Mouse (Mus musculus): Measurements from ENCODE around the gene Pdia3. TPM values are rescaled to one million over a fixed set of nuclear protein-coding genes. Genes with fewer than 3 reads are reported as not detected.

The Pdia3 gene
- polyA plus RNA-seq, 2 experiments, result 95.7 to 188 TPM

DNA sequence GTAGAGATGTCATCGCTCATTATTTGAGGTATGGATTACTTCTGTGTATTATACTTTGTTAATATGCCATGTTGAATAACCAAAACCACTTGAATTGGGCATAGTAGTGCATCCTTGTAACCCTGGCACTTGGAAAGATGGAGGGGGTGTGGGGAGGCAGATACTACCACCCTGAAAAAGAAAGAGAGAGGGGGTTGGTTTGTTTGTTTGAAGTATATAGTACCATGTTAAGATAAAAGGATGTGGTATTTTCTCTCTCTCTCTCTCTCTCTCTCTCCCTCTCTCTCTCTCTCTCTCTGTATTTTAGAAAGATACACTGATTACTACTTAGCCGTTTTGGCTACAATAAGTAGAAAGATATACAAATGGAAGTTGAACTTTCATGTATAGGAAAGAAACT lies 12.3 kb downstream of the Pdia3 start:
- H3K36me3 ChIP-seq (replicated peaks; ENCODE audit: control insufficient read depth, insufficient read depth, low read depth), result peaks cover 56% of the 10 kb centered on the region
- no peak for TF ChIP-seq EP300 (IDR thresholded peaks at IDR 0.05; ENCODE audit: low read depth)
- TF ChIP-seq CTCF (IDR thresholded peaks at IDR 0.05; ENCODE audit: low read depth), result no peak

GRCm38 (mm10) chr2:121434854-121435253 lies 21.3 kb downstream of the Pdia3 start:
- H3K9ac ChIP-seq (replicated peaks), result no peak overlapping the region

More for the DNA sequence above, 12.3 kb downstream of the Pdia3 start:
- ATAC-seq (ENCODE audit: insufficient read depth), result no peak
- H3K9me3 ChIP-seq (ENCODE audit: control insufficient read depth, low read length), result no peaks in the 10 kb centered on the region
- no peak overlapping the region for H3K4me3 ChIP-seq (ENCODE audit: insufficient read depth in 1 of 2, low read depth in 2 of 2, low read length in 2 of 2)
- H3K27ac ChIP-seq, result no peak overlapping the region
- H3K4me2 ChIP-seq (ENCODE audit: low read depth), result no peak overlapping the region
- no peak overlapping the region for H3K9ac ChIP-seq (replicated peaks)
- no peaks in the 10 kb centered on the region for H3K27me3 ChIP-seq (ENCODE audit: control insufficient read depth, insufficient read depth, low read length)
- DNase-seq (ENCODE audit: low read depth in 3 of 3, low spot score in 3 of 3), result no peak
- no peaks in the 10 kb centered on the region for H3K4me1 ChIP-seq (replicated peaks; ENCODE audit: control insufficient read depth in 2 of 2, insufficient read depth in 2 of 2, low read length in 1 of 2)
- 85% methylated on average over 2 of the region's 2 CpGs for WGBS (ENCODE audit: insufficient replicate concordance)

GRCm38 (mm10) chr2:121439746-121440145 lies 26.2 kb downstream of the Pdia3 start:
- DNase-seq (ENCODE audit: low read depth in 3 of 3, low spot score in 3 of 3) (no peak), ATAC-seq (ENCODE audit: insufficient read depth) (no peak)
- Histone ChIP-seq H3K9ac (replicated peaks) (no peak overlapping the region), H3K9me3 (ENCODE audit: control insufficient read depth, low read length) (no peaks in the 10 kb centered on the region), H3K36me3 (replicated peaks; ENCODE audit: control insufficient read depth, insufficient read depth, low read depth) (peaks cover 29% of the 10 kb centered on the region), H3K4me2 (ENCODE audit: low read depth) (no peak overlapping the region), H3K4me1 (replicated peaks; ENCODE audit: control insufficient read depth in 2 of 2, insufficient read depth in 2 of 2, low read length in 1 of 2) (peaks cover 4 to 5% of the 10 kb centered on the region in 2 experiments; a peak in 3 of 4 replicates), H3K27me3 (ENCODE audit: control insufficient read depth, insufficient read depth, low read length) (peaks cover 3% of the 10 kb centered on the region), H3K4me3 (ENCODE audit: insufficient read depth in 1 of 2, low read depth in 2 of 2, low read length in 2 of 2) (no peak overlapping the region), H3K27ac (no peak overlapping the region)
- WGBS (ENCODE audit: insufficient replicate concordance), result 60% methylated on average over 4 of the region's 4 CpGs
- TF ChIP-seq CTCF (IDR thresholded peaks at IDR 0.05; ENCODE audit: low read depth) (no peak), EP300 (IDR thresholded peaks at IDR 0.05; ENCODE audit: low read depth) (no peak)

More at GRCm38 (mm10) chr2:121434854-121435253, 21.3 kb downstream of the Pdia3 start:
- no peaks in the 10 kb centered on the region for H3K27me3 ChIP-seq (ENCODE audit: control insufficient read depth, insufficient read depth, low read length)
- H3K4me1 ChIP-seq (replicated peaks; ENCODE audit: control insufficient read depth in 2 of 2, insufficient read depth in 2 of 2, low read length in 1 of 2), result no peaks in the 10 kb centered on the region
- peaks cover 71% of the 10 kb centered on the region for H3K36me3 ChIP-seq (replicated peaks; ENCODE audit: control insufficient read depth, insufficient read depth, low read depth)
- no peak overlapping the region for H3K4me2 ChIP-seq (ENCODE audit: low read depth)
- no peak for ATAC-seq (ENCODE audit: insufficient read depth)
- no peak overlapping the region for H3K4me3 ChIP-seq (ENCODE audit: insufficient read depth in 1 of 2, low read depth in 2 of 2, low read length in 2 of 2)
- no peaks in the 10 kb centered on the region for H3K9me3 ChIP-seq (ENCODE audit: control insufficient read depth, low read length)
- peak; percentile 51; the same call in 1 of the 2 replicates for TF ChIP-seq CTCF (IDR thresholded peaks at IDR 0.05; ENCODE audit: low read depth)
- TF ChIP-seq EP300 (IDR thresholded peaks at IDR 0.05; ENCODE audit: low read depth), result no peak
- 89% methylated on average over 1 of the region's 1 CpGs for WGBS (ENCODE audit: insufficient replicate concordance)
- H3K27ac ChIP-seq, result no peak overlapping the region
- no peak for DNase-seq (ENCODE audit: low read depth in 3 of 3, low spot score in 3 of 3)

DNA sequence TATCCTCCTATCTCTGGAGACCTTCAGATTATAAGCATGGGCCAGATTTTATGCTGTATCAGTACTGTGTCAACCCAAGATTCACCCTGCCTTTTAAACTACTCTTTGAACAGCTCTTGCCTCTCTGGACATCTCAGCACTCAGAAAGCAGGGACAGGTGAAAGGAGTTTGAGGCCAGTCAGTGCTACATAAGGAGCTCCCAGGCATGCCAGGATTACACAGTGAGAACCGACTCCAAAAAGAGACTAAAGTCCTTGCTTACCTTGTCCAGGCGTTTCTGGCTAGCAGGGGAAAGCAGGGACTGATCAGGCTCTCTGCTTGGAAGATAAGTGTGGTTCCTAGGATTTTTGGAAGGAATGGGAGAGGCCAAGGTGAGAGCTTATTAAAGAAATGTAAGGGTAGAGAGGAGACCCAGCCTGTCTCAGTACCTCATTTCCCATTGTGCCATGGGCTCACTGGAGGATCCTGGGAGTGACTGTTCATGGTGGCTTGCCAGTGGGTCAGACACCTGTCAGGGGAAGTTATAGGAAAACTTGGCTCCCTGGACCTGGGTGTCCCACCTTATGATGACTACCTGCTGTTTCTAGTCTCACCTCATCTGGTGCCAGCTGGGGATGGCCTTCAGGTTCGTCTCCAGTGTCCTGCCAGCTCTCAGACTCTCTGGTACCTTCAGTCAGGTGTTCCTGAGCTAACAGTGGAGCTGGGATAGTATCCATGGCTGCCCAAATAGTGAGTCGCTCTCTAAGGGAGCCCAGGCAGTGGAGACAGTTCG lies 27.4 kb downstream of the Pdia3 start:
- Histone ChIP-seq H3K9ac (replicated peaks) (no peak overlapping the region), H3K27me3 (ENCODE audit: control insufficient read depth, insufficient read depth, low read length) (peaks cover 3% of the 10 kb centered on the region), H3K9me3 (ENCODE audit: control insufficient read depth, low read length) (no peaks in the 10 kb centered on the region), H3K4me3 (ENCODE audit: insufficient read depth in 1 of 2, low read depth in 2 of 2, low read length in 2 of 2) (no peak overlapping the region), H3K4me1 (replicated peaks; ENCODE audit: control insufficient read depth in 2 of 2, insufficient read depth in 2 of 2, low read length in 1 of 2) (peaks cover 4 to 5% of the 10 kb centered on the region in 2 experiments), H3K27ac (no peak overlapping the region), H3K36me3 (replicated peaks; ENCODE audit: control insufficient read depth, insufficient read depth, low read depth) (peaks cover 21% of the 10 kb centered on the region), H3K4me2 (ENCODE audit: low read depth) (no peak overlapping the region)
- TF ChIP-seq EP300 (IDR thresholded peaks at IDR 0.05; ENCODE audit: low read depth) (no peak), CTCF (IDR thresholded peaks at IDR 0.05; ENCODE audit: low read depth) (no peak)
- WGBS (ENCODE audit: insufficient replicate concordance), result 44% methylated on average over 5 of the region's 5 CpGs
- DNase-seq (ENCODE audit: low read depth in 3 of 3, low spot score in 3 of 3) (no peak), ATAC-seq (ENCODE audit: insufficient read depth) (no peak)

DNA sequence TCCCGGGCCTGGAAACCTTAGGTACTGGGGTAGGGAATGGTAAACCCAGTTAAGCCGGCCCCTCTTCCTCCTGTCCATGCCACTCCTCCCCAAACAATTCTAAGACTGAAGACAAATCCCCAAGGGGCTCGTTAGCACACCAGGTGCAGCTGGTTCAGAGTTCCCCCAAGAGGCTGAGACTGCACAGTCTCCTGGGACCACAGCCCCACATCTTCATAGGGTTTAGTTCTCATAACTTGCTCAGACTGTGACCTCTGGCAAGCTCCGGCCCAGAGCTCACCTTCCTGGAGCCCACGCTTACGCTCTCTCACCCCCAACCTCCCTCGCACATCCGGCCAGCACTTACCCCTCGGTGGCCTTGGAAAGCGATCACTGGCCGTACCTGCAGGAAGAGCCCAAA lies 28.2 kb downstream of the Pdia3 start:
- Histone ChIP-seq H3K4me1 (replicated peaks; ENCODE audit: control insufficient read depth in 2 of 2, insufficient read depth in 2 of 2, low read length in 1 of 2) (peaks cover 4 to 5% of the 10 kb centered on the region in 2 experiments), H3K9me3 (ENCODE audit: control insufficient read depth, low read length) (no peaks in the 10 kb centered on the region), H3K27ac (no peak overlapping the region), H3K9ac (replicated peaks) (no peak overlapping the region; the same call in 1 of the 2 replicates), H3K4me3 (ENCODE audit: insufficient read depth in 1 of 2, low read depth in 2 of 2, low read length in 2 of 2) (peak overlapping the region; percentile 44 to 55; a peak in 3 of 4 replicates), H3K27me3 (ENCODE audit: control insufficient read depth, insufficient read depth, low read length) (peaks cover 3% of the 10 kb centered on the region), H3K36me3 (replicated peaks; ENCODE audit: control insufficient read depth, insufficient read depth, low read depth) (peaks cover 19% of the 10 kb centered on the region), H3K4me2 (ENCODE audit: low read depth) (peak overlapping the region; percentile 81)
- no peak for TF ChIP-seq EP300 (IDR thresholded peaks at IDR 0.05; ENCODE audit: low read depth)
- TF ChIP-seq CTCF (IDR thresholded peaks at IDR 0.05; ENCODE audit: low read depth), result no peak
- ATAC-seq (ENCODE audit: insufficient read depth), result no peak
- WGBS (ENCODE audit: insufficient replicate concordance), result 15% methylated on average over 11 of the region's 11 CpGs
- no peak for DNase-seq (ENCODE audit: low read depth in 3 of 3, low spot score in 3 of 3)

Measured in liver, embryonic 14.5 days (tissue).